Mouse (Mus musculus) spleen, postnatal 10 days (tissue): ENCODE results near the gene Galnt17.
A peak's percentile ranks its signal among the peaks of the same experiment; 100 is the strongest.

Source experiments
- DNase-seq, 2 experiments: peaks; one replicate each; pipeline ENCODE4 v3.0.0; 2021 to 2022; ENCODE audit warnings: low spot score in 2 of 2

Galnt17 gene

GRCm38 (mm10) chr5:131022396-131022993 is 285.8 kb downstream of the Galnt17 start:
- DNase-seq = no peak

- DNase-seq = no peak
Observed at GRCm38 (mm10) chr5:131020936-131021335, 287.4 kb downstream of the Galnt17 start.

- DNase-seq = no peak
Observed at GRCm38 (mm10) chr5:131019346-131019965, 288.8 kb downstream of the Galnt17 start.

- no peak for DNase-seq
Observed at GRCm38 (mm10) chr5:131016066-131016465, 292.2 kb downstream of the Galnt17 start.

- no peak for DNase-seq
Observed at GRCm38 (mm10) chr5:131015341-131015740, 293.0 kb downstream of the Galnt17 start.

- no peak for DNase-seq
Observed at GRCm38 (mm10) chr5:131013816-131014215, 294.5 kb downstream of the Galnt17 start.

- no peak for DNase-seq
Observed at GRCm38 (mm10) chr5:131013101-131013500, 295.2 kb downstream of the Galnt17 start.

GRCm38 (mm10) chr5:131009510-131009909 is 298.8 kb downstream of the Galnt17 start:
- no peak for DNase-seq

- no peak for DNase-seq
Observed at GRCm38 (mm10) chr5:131008507-131008906, 299.8 kb downstream of the Galnt17 start.

GRCm38 (mm10) chr5:131007871-131008505 is 300.3 kb downstream of the Galnt17 start:
- DNase-seq = peak; percentile 4 to 17

GRCm38 (mm10) chr5:131007198-131007597 is 301.1 kb downstream of the Galnt17 start:
- no peak for DNase-seq

- DNase-seq = no peak
Observed at GRCm38 (mm10) chr5:131006524-131006923, 301.8 kb downstream of the Galnt17 start.

GRCm38 (mm10) chr5:131000572-131000971 is 307.7 kb downstream of the Galnt17 start:
- DNase-seq = no peak

GRCm38 (mm10) chr5:130979321-130979720 is 329.0 kb downstream of the Galnt17 start:
- DNase-seq = no peak

- no peak for DNase-seq
Observed at GRCm38 (mm10) chr5:130978871-130979270, 329.4 kb downstream of the Galnt17 start.

- DNase-seq = no peak
Observed at GRCm38 (mm10) chr5:130977999-130978398, 330.3 kb downstream of the Galnt17 start.

GRCm38 (mm10) chr5:130952361-130952760 is 355.9 kb downstream of the Galnt17 start:
- no peak for DNase-seq

GRCm38 (mm10) chr5:130950894-130951400 is 357.4 kb downstream of the Galnt17 start:
- no peak for DNase-seq

- DNase-seq = no peak
Observed at GRCm38 (mm10) chr5:130950421-130950820, 357.9 kb downstream of the Galnt17 start.

GRCm38 (mm10) chr5:130949710-130950109 is 358.6 kb downstream of the Galnt17 start:
- DNase-seq = no peak

- no peak for DNase-seq
Observed at GRCm38 (mm10) chr5:130938911-130939608, 369.2 kb downstream of the Galnt17 start.

GRCm38 (mm10) chr5:130938274-130938741 is 370.0 kb downstream of the Galnt17 start:
- no peak for DNase-seq
